Mouse (Mus musculus) stomach, embryonic 14.5 days (tissue): ENCODE measurements around the gene Kcnk7. TPM values are rescaled to one million over a fixed set of nuclear protein-coding genes. Genes with fewer than 3 reads are reported as not detected.

Source experiments
- ATAC-seq: fragments of 200-750 bp; cut with Nextera tagmentation; 2 replicates; pipeline ENCODE4 v1.8.0; 2017; ENCODE audit warnings: low read depth, moderate TSS enrichment; ENCODE audit not compliant: insufficient number of reproducible peaks, insufficient read depth, low FRiP score
- H3K27ac ChIP-seq: fragments of 300-500 bp; sonication (generic); 2 replicates; pipeline ENCODE4 v1.5.1; 2014; ENCODE audit warnings: mild to moderate bottlenecking, low read length, moderate library complexity, mixed read lengths
- H3K27me3 ChIP-seq: fragments of 300-500 bp; sonication (generic); 2 replicates; pipeline ENCODE4 v1.6.1; 2014; ENCODE audit warnings: low read length, control low read depth, mixed read lengths; ENCODE audit not compliant: control insufficient read depth, insufficient read depth
- H3K36me3 ChIP-seq: fragments of 300-500 bp; sonication (generic); 2 replicates; pipeline ENCODE4 v1.6.1; 2014; ENCODE audit warnings: mild to moderate bottlenecking, control low read depth, low read length, moderate library complexity, mixed read lengths; ENCODE audit not compliant: control insufficient read depth, insufficient read depth
- H3K4me1 ChIP-seq: fragments of 300-500 bp; sonication (generic); 2 replicates; pipeline ENCODE4 v1.6.1; 2014; ENCODE audit warnings: low read length, control low read depth, mixed read lengths; ENCODE audit not compliant: control insufficient read depth, insufficient read depth
- H3K4me2 ChIP-seq: fragments of 300-500 bp; sonication (generic); replicated peaks from 2 replicates; pipeline ENCODE4 v1.6.1; 2014; ENCODE audit warnings: low read depth, low read length, control low read depth
- H3K4me3 ChIP-seq: fragments of 300-500 bp; sonication (generic); 2 replicates; pipeline ENCODE4 v1.5.1; 2014; ENCODE audit warnings: low read depth, low read length, control low read depth
- H3K9ac ChIP-seq: fragments of 300-500 bp; sonication (generic); replicated peaks from 2 replicates; pipeline ENCODE4 v1.6.1; 2014; ENCODE audit warnings: low read depth, mild to moderate bottlenecking, control low read depth, low read length, moderate library complexity, mixed read lengths
- H3K9me3 ChIP-seq: fragments of 300-500 bp; sonication (generic); 2 replicates; pipeline ENCODE4 v1.6.1; 2016; ENCODE audit warnings: low read depth, low read length, control low read depth; ENCODE audit not compliant: control insufficient read depth
- WGBS: fragments of 180-500 bp; shearing (Covaris S2); extraction: QIAGEN DNeasy Blood & Tissue Kit; methylation state at CpG from one replicate; pipeline ENCODE4 v1.1.7; 2014; 5-methylcytosine and 5-hydroxymethylcytosine counted together
- polyA plus RNA-seq: library from polyadenylated mRNA; unstranded; fragments of >200 nt; fragmentation: Nextera tagmentation; extraction: Ambion mirVana; gene quantifications from 2 replicates; pipeline ENCODE4 v1.2.1, GENCODE M21; 2014

Kcnk7 gene
- polyA plus RNA-seq, 1 experiment from 2014 or later: 0.84 TPM

- no peaks in the 10 kb centered on the region for H3K9me3 ChIP-seq
- H3K4me2 ChIP-seq: peak overlapping the region; percentile 96
- 57% methylated on average over 12 of the region's 12 CpGs for WGBS
- H3K27ac ChIP-seq: peak overlapping the region; percentile 73
- H3K4me1 ChIP-seq: peaks cover 40% of the 10 kb centered on the region
- no peaks in the 10 kb centered on the region for H3K27me3 ChIP-seq
- peak overlapping the region; percentile 50 for H3K4me3 ChIP-seq
- H3K36me3 ChIP-seq: peaks cover 25% of the 10 kb centered on the region
- peak overlapping the region; percentile 77 for H3K9ac ChIP-seq
- ATAC-seq: no peak
These were observed 21.0 kb downstream of the Kcnk7 start for GRCm38 (mm10) chr19:5725029-5725707.

- Histone ChIP-seq H3K36me3 (peaks cover 17% of the 10 kb centered on the region), H3K4me2 (peak within 1 kb of the TSS; percentile 96), H3K4me1 (peaks cover 46% of the 10 kb centered on the region), H3K27ac (peak within 1 kb of the TSS; percentile 73), H3K9me3 (no peaks in the 10 kb centered on the region), H3K4me3 (peak within 1 kb of the TSS; percentile 73), H3K27me3 (no peaks in the 10 kb centered on the region), H3K9ac (peak within 1 kb of the TSS; percentile 77)
- ATAC-seq: 0 out of 2 replicates have a peak, but pooled peaks have one; percentile 14
- WGBS: 13% methylated on average over 40 of the region's 49 CpGs
These were observed 21.8 kb downstream of the Kcnk7 start, which contains the start of gene Ehbp1l1 for GRCm38 (mm10) chr19:5725767-5726515. Gene Ehbp1l1, minus strand, starts transcription at chr19:5726317.

DNA sequence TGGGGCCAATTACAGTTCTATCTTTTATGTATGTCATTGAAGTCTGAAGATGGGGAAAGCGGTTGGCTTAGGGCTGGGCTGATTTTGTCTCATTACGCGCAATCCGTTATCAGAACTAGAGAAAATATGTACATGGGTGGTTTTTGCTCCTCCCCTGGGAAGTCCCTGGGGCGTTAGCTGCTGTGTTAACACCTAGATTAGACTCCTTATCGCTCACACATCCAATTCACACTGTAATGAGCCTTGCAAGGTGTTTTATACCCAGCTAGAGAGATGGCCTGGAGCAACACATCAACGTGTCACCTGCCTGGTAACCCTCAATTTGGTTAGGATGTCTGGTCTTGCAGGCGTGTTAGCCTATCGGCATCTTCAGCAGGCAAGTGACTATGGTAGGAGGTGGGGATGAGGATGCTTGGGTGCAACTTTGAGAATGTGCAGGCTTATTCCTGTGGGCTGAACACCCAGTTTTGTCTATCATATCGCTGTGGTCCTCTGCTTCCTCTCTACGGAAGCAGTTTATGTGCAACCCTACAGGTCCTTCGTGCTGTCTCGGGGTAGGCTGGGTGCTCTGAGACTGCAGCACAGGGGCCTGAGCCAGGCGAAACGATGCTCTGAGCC, 22.9 kb downstream of the Kcnk7 start:
- Histone ChIP-seq H3K4me1 (peaks cover 48% of the 10 kb centered on the region), H3K4me2 (peak overlapping the region; percentile 96), H3K9me3 (no peaks in the 10 kb centered on the region)

GRCm38 (mm10) chr19:5727701-5728100, 23.5 kb downstream of the Kcnk7 start:
- peaks cover 48% of the 10 kb centered on the region for H3K4me1 ChIP-seq

More for the DNA sequence above, 22.9 kb downstream of the Kcnk7 start:
- Histone ChIP-seq H3K36me3 (peaks cover 11% of the 10 kb centered on the region; the same call in 1 of the 2 replicates), H3K27me3 (no peaks in the 10 kb centered on the region), H3K9ac (0 out of 2 replicates have a peak overlapping the region, but pooled peaks have one; percentile 91), H3K27ac (peak overlapping the region; percentile 48; the same call in 1 of the 2 replicates), H3K4me3 (peak overlapping the region; percentile 73)
- no peak for ATAC-seq
- 72% methylated on average over 15 of the region's 15 CpGs for WGBS

GRCm38 (mm10) chr19:5728631-5729443, 24.7 kb downstream of the Kcnk7 start:
- Histone ChIP-seq H3K27me3 (no peaks in the 10 kb centered on the region), H3K9me3 (no peaks in the 10 kb centered on the region), H3K4me2 (peak overlapping the region; percentile 96), H3K4me1 (peaks cover 45% of the 10 kb centered on the region), H3K36me3 (peaks cover 3% of the 10 kb centered on the region; the same call in 1 of the 2 replicates), H3K4me3 (peak overlapping the region; percentile 73), H3K9ac (peak overlapping the region; percentile 91), H3K27ac (peak overlapping the region; percentile 82)
- ATAC-seq: 0 out of 2 replicates have a peak, but pooled peaks have one; percentile 1
- 8% methylated on average over 37 of the region's 37 CpGs for WGBS

More at GRCm38 (mm10) chr19:5727701-5728100, 23.5 kb downstream of the Kcnk7 start:
- Histone ChIP-seq H3K27ac (peak overlapping the region; percentile 48; the same call in 1 of the 2 replicates), H3K4me2 (peak overlapping the region; percentile 96), H3K9me3 (no peaks in the 10 kb centered on the region), H3K9ac (peak overlapping the region; percentile 91; the same call in 1 of the 2 replicates), H3K36me3 (peaks cover 6% of the 10 kb centered on the region; the same call in 1 of the 2 replicates), H3K4me3 (peak overlapping the region; percentile 73), H3K27me3 (no peaks in the 10 kb centered on the region)
- no peak for ATAC-seq
- 2% methylated on average over 14 of the region's 14 CpGs for WGBS

DNA sequence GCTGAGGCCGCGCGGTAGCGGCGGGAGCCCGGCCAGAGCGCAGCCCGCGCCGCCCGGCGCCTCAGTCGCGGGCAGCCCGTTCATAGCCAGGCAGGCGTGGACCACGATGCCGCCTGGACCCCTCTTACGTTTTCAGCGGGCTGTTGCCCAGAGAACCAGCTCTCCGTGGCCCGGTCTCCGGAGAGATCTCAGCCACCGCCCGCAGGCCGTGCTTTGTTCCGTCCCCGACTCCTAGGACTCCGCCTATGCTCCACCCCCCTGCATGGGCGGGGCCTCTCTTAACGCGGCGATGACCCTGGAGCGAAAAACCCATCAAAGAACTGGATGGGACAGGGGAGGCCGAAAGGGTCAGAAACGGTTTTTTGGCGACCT, 25.3 kb downstream of the Kcnk7 start, which contains the start of gene Fam89b:
TSS of gene Fam89b (minus strand) at position 210 of the 372 bp plus-strand sequence.
- peaks cover 40% of the 10 kb centered on the region for H3K4me1 ChIP-seq
- peak within 1 kb of the TSS; percentile 82 for H3K27ac ChIP-seq
- peak within 1 kb of the TSS; percentile 99 for H3K4me2 ChIP-seq
- peak; percentile 75 for ATAC-seq
- H3K9ac ChIP-seq: peak within 1 kb of the TSS; percentile 91
- peak within 1 kb of the TSS; percentile 73 for H3K4me3 ChIP-seq
- no peaks in the 10 kb centered on the region for H3K9me3 ChIP-seq
- H3K27me3 ChIP-seq: no peaks in the 10 kb centered on the region
- under 1% methylated on average over 37 of the region's 37 CpGs for WGBS
- H3K36me3 ChIP-seq: no peaks in the 10 kb centered on the region; the same call in 1 of the 2 replicates

DNA sequence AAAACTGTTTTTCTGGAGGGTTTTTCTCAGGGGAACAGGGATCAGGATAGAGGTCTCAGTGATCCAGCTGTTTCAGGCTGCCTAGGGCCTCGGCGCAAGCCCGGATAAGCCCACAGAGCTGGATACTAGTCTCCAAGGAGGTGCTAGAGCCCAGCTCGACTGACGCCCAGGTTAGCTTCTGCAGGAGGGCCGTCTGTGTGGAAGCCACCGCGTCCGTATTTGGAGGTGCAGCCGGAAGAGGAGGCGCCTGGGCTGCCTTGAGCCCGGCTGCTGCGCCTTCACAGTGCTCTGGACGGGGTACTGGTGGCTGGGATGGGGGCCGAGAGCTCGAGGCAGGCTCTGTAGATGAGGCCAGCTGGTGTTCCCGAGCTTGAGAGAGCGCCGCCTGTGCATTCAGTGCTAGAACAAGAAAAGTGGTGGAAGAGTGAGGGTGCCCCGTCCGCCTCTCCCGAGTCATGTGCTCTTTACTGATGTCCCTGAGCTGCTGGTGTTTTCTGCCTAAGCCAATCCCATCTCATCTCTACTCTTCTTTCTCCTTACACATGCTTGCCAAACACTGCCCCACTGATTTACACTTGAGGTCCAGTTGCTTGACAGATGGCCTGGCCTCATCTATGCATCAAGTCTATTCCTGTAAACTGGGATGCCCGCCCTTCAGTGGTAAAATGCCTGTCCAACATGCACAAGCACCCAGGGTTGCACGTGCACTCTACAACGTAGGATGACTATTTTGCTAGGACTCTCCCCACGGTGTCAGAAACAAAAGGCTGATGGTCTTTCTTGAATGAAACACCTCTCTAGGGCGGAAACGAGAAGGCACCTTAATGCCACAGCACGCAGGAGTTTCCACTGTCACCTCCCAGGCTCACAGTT, 26.4 kb downstream of the Kcnk7 start:
- ATAC-seq: no peak
- no peak overlapping the region for H3K27ac ChIP-seq

More for the DNA sequence above, 26.4 kb downstream of the Kcnk7 start:
- no peaks in the 10 kb centered on the region for H3K9me3 ChIP-seq
- H3K9ac ChIP-seq: peak overlapping the region; percentile 26
- H3K4me3 ChIP-seq: peak overlapping the region; percentile 47
- H3K36me3 ChIP-seq: no peaks in the 10 kb centered on the region; the same call in 1 of the 2 replicates
- WGBS: 73% methylated on average over 29 of the region's 29 CpGs
- H3K4me2 ChIP-seq: peak overlapping the region; percentile 99
- H3K27me3 ChIP-seq: no peaks in the 10 kb centered on the region
- H3K4me1 ChIP-seq: peaks cover 37% of the 10 kb centered on the region
